Mouse (Mus musculus): ENCODE results near the gene Olfr1450. TPM values are rescaled to one million over a fixed set of nuclear protein-coding genes. Genes with fewer than 3 reads are reported as not detected.

Gene Olfr1450
- total RNA-seq (2023) = not detected in 2 replicates

DNA sequence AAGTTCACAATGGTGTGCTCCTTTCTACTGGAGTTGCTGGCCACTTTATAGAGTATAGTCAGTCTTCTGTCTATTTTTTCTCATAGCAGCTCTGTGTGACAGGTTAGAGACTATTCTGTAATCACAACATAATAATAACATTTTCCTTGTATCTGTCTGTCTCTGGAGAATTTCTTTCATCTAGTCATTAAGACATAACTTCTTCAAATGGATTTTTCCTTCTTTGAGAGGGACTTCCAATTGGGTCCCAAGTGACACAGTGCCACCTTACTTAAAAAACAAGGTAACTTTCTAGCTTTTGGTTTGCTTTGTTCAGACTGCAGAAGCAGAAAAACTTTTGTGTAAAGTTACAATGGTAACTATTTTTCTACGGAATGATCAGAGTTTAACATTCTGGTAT, at the start of gene Olfr1450:
Gene Olfr1450, plus strand, starts transcription at position 301 of the 400 bp plus-strand sequence.

GRCm38 (mm10) chr19:12903643-12904042, 46.4 kb upstream of the Olfr1450 start, which contains the start of gene Olfr1447:
Gene Olfr1447 (minus strand): TSS chr19:12903743.

DNA sequence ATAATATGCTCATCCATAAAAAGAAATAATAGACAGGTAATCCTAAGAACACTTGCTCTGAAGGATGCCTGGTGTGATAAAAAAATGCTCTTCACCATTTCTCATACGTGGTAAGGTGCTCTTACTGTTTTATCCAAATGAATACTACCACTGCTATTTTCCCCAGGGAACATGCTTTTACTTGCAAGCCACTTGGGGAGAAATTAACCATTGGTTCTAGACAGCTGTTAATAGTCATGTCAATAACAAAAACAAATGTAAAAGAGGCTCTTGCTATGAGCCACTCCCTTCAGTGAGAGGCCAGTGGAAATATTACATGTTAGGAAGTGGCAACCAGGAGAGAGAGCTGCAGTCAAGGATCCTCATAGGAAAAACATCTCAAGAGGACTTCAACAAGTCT, 25.7 kb upstream of the Olfr1450 start, which contains the start of gene Olfr1448:
Gene Olfr1448, minus strand, starts transcription at position 101 of the 400 bp plus-strand sequence.

GRCm38 (mm10) chr19:12930540-12930939, 19.5 kb upstream of the Olfr1450 start, which contains the start of gene Olfr1449:
Gene Olfr1449 (plus strand): TSS chr19:12930840.

GRCm38 (mm10) chr19:12994714-12995113, 44.7 kb downstream of the Olfr1450 start, which contains the start of gene Olfr1451:
Gene Olfr1451 (plus strand): TSS chr19:12995014.

Other genes with a start within 250 kb of the Olfr1450 start
- gene Cntf, start 184.6 kb upstream of the Olfr1450 start, total RNA-seq (2023) = 1.9 and 2.5 TPM in 2 replicates
- gene Zfp91, start 154.1 kb upstream of the Olfr1450 start, total RNA-seq (2023) = 53.4 and 64.8 TPM in 2 replicates
- 10.0 and 10.1 TPM in 2 replicates for gene Lpxn, start 154.1 kb upstream of the Olfr1450 start, total RNA-seq (2023)
- gene Gm5244, start 103.6 kb upstream of the Olfr1450 start, total RNA-seq (2023) = 0.66 TPM in 1 of 2 replicates, not detected in the other
- gene Olfr1444, start 93.0 kb upstream of the Olfr1450 start, total RNA-seq (2023) = not detected in 2 replicates
- not detected in 2 replicates for gene Olfr1445, start 66.4 kb upstream of the Olfr1450 start, total RNA-seq (2023)
- gene Olfr1446, start 56.7 kb upstream of the Olfr1450 start, total RNA-seq (2023) = not detected in 2 replicates
- not detected in 2 replicates for gene Olfr1447, start 46.5 kb upstream of the Olfr1450 start, total RNA-seq (2023)
- not detected in 2 replicates for gene Olfr1448, start 25.8 kb upstream of the Olfr1450 start, total RNA-seq (2023)
- not detected in 2 replicates for gene Olfr1449, start 19.4 kb upstream of the Olfr1450 start, total RNA-seq (2023)
- gene Olfr1451, start 44.8 kb downstream of the Olfr1450 start, total RNA-seq (2023) = not detected in 2 replicates
- not detected in 2 replicates for gene Olfr1453, start 78.1 kb downstream of the Olfr1450 start, total RNA-seq (2023)
- gene Olfr1454, start 110.4 kb downstream of the Olfr1450 start, total RNA-seq (2023) = not detected in 2 replicates
- not detected in 2 replicates for gene Olfr1457, start 147.6 kb downstream of the Olfr1450 start, total RNA-seq (2023)
- gene Olfr1458, start 156.5 kb downstream of the Olfr1450 start, total RNA-seq (2023) = not detected in 2 replicates
- 0.09 and 0.11 TPM in 2 replicates for gene Olfr1459, start 199.3 kb downstream of the Olfr1450 start, total RNA-seq (2023)
- gene Olfr1461, start 212.7 kb downstream of the Olfr1450 start, total RNA-seq (2023) = not detected in 2 replicates
- not detected in 2 replicates for gene Olfr1462, start 235.5 kb downstream of the Olfr1450 start, total RNA-seq (2023)